Mouse (Mus musculus) right cerebral cortex, postnatal 36 days (tissue): Measurements from ENCODE around the gene Vars.

Source experiments
- DNase-seq, 2 experiments: peaks; one replicate each; pipeline ENCODE4 v3.0.0; 2022; ENCODE audit warnings: low spot score in 2 of 2, mixed read lengths in 1 of 2

Vars gene

GRCm38 (mm10) chr17:35048149-35048931, 47.6 kb downstream of the Vars start:
- DNase-seq = no peak

- no peak for DNase-seq
Measured at GRCm38 (mm10) chr17:35048932-35049440, 48.2 kb downstream of the Vars start.

DNA sequence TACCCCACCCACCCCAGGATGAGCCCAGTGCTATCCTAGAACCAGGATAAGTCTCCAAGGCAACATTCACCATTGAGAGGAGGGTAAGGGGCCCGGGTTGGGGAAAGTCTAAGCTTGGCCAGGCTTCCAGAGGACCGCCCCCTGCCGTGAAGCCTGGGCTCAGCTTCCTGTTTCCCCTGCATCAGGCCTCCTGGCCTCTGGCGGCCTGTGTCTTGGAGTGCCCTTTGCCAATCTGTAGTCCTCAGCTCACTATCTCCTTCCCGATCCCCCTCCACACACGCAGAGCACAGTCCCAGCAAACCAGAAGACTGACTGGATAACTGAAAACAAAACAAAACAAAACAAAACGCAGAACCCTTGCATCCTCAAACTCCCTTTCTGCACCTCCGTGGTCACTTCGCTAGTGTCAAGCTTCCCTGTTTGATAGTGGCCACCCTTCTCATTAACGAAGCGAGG, 48.8 kb downstream of the Vars start, which contains the start of gene Clic1:
Gene Clic1 (plus strand): TSS at position 406 of the 456 bp plus-strand sequence.
- DNase-seq = no peak

- no peak for DNase-seq
Measured at GRCm38 (mm10) chr17:35050126-35050750, 49.5 kb downstream of the Vars start.

DNA sequence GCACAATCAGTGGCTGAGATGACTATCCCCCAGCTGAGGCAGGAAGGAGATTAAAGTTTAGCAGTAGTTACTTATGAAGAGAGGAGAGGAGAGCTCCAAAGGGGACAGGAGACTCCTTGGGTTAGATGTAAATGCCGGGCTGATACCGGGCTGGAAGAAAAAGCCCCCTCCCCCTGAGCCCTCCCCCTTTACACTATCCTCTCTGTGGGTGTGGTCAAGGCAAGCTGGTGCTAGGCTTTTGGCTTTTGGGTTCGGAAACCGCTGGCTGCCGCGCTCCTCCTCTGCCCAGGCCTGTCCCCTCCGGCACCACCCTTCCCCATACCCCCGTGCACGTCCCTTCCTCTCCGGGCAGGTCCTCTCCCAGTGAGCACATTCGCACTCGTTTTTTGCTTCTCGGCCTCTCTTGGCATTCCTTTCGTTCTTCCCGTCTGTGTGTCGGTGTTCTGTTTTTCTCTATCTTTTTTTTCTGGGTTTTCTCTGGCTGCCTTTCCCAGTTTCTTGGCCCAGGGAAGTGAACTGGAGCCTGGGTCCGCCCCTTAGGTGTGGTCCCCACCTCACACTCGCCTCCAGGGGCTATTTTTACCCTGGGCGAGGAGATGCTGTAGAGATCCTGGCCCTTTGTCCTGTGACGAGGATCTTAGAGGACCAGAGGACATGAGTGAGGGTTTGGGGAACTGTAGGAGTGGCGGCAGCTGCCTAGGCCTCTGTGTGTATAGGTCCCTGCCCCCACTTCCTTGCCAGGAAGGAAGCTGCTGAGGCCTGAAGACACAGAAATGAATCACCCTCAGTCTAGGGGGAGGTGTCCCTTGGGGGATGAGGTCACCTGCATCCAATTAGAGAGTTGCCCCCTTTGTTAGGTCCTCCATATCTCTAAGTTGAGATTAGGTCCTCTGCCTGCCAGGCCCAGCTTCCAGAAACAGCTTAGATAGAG, 50.6 kb downstream of the Vars start:
- DNase-seq = no peak

DNA sequence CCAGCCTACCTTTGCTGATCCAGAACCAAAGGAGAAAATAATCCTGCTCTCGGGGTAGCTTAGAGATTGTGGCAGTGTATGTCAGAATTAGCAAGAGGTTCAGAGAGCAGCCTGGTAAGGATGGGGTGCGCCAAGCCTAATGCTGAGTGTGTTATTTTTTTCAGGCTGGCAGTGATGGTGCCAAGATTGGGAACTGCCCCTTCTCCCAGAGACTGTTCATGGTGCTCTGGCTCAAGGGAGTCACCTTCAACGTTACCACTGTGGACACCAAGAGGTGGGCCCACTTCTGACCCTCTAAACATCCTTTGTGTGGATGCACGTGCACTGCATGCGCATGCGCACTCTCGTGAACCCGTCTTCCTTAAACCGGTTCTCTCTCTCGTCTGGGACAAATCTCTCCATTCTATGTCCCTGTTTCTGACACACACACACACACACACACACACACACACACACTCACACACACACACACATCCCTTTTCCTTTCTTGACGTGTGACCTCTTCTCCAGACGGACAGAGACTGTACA, 51.5 kb downstream of the Vars start:
- no peak for DNase-seq

DNA sequence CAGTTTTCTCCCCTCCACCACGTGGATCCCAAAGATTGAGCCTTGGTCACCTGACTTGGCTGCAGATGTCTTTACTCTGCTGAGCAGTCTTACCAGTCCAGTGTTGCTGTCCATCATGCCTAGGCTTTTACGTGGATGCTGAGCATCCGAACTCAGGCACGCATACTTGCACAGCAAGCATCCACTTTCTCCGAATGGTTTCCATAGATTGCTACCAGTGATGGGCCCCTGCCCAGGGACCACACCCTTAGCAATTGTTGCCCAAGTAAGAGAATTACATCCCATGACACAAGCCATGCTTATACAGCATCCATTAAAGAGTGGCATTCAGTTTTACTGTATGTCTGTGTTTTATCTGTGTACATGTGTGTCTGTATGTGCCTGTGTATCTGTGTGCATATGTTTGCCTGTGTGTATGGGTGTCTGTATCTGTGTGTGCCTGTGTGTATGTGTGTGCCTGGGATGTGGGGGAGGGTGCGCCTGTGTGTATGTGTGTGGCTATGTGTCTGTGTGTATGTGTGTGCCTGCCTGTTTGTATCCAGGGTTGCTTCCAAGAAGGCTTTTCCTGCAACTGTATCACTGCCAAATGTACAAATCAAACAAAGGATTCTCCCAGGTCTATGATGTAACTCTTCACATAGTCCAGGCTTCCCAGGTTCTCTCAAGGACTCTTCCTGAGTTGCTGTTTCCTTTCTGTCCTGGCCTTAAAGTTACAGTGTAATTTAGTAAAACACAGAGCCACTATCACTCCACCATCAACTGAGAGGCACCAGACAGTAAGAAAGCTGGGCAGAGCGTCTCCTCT, 55.1 kb downstream of the Vars start:
- DNase-seq = no peak

DNA sequence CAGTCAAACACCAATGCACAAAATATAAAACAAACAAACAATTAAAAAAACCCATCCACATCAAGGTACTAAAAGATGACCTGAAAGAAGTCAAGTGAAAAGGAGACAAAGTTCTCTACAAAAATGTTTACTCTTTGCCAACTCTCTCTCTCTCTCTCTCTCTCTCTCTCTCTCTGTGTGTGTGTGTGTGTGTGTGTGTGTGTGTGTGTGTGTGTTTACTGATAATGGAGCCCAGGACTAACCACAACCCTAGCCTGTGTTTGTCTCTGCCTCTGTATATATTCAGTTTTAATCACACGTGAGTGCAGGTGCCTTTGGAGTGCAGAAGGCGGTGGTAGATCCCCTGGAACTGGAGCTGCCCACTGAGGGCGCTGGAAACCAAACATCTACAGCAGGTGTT, 56.3 kb downstream of the Vars start:
- DNase-seq = no peak

- no peak for DNase-seq
Measured at GRCm38 (mm10) chr17:35058316-35058715, 57.5 kb downstream of the Vars start.

- DNase-seq = peak; percentile 45 to 49
Measured at GRCm38 (mm10) chr17:35058911-35059892, 58.4 kb downstream of the Vars start, which contains the start of gene Ddah2. TSS of gene Ddah2 (plus strand) at chr17:35059035.

DNA sequence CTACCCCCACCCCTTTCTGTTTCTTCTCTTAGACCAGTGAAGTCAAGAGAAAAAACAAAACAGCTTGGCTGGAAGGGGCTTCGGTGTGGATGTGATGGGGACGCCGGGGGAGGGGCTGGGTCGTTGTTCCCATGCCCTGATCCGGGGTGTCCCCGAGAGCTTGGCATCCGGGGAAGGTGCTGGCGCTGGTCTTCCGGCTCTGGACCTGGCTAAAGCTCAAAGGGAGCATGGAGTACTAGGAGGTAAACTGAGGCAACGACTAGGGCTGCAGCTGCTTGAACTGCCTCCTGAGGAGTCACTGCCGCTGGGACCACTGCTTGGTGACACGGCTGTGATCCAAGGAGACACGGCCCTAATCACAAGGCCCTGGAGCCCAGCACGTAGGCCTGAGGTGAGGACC, 59.3 kb downstream of the Vars start:
- DNase-seq = no peak

GRCm38 (mm10) chr17:35060737-35061297, 60.0 kb downstream of the Vars start:
- no peak for DNase-seq

DNA sequence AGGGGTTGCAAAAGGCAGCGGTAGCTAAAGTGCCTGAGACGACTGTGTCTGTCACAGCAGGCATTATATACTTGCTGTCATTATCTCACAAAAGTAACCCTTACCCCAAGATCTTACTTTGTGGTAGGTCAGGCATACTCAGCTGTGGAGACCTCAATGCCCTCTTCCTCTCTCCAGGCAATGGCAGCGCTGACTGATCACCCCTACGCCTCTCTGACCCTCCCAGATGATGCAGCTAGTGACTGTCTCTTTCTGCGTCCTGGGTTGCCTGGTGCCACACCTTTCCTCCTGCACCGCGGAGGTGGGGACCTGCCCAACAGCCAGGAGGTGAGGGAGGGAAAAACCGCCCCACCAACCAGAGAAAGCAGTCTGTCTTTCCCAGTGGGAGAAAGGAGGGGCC, 60.5 kb downstream of the Vars start:
- DNase-seq = no peak

GRCm38 (mm10) chr17:35063466-35063865, 62.7 kb downstream of the Vars start:
- no peak for DNase-seq

GRCm38 (mm10) chr17:35064378-35064877, 63.6 kb downstream of the Vars start:
- no peak for DNase-seq

- DNase-seq = no peak
Measured at GRCm38 (mm10) chr17:35064951-35065947, 64.5 kb downstream of the Vars start, which contains the start of gene Ly6g6c. TSS of gene Ly6g6c (plus strand) at chr17:35065388.
